Mouse (Mus musculus) small intestine, adult 2 months (tissue): ENCODE results near the gene Samd14. TPM values are rescaled to one million over a fixed set of nuclear protein-coding genes. Genes with fewer than 3 reads are reported as not detected.
A peak's percentile ranks its signal among the peaks of the same experiment; 100 is the strongest.
"Not testable (repeated sequence)": the region's sequence is repeated elsewhere in the genome, so short reads cannot be mapped to it uniquely, and the experiment has no call there.

ENCODE experiments used
- H3K27ac ChIP-seq: fragments of 200-500 bp; 2 replicates; pipeline ENCODE4 v1.5.1; 2012; ENCODE audit warnings: low read depth, low read length, control low read depth, inconsistent platforms; ENCODE audit not compliant: insufficient read depth
- H3K27me3 ChIP-seq: fragments of 200-500 bp; 2 replicates; pipeline ENCODE4 v1.6.1; 2012; ENCODE audit warnings: mild to moderate bottlenecking, moderate library complexity, low read length, inconsistent platforms; ENCODE audit not compliant: control insufficient read depth, insufficient read depth
- H3K36me3 ChIP-seq: fragments of 200-500 bp; 2 replicates; pipeline ENCODE4 v1.6.1; 2012; ENCODE audit warnings: mild to moderate bottlenecking, low read length, control low read depth, inconsistent platforms; ENCODE audit not compliant: control insufficient read depth, insufficient read depth
- H3K4me1 ChIP-seq: fragments of 200-500 bp; 2 replicates; pipeline ENCODE4 v1.6.1; 2012; ENCODE audit warnings: low read length, inconsistent platforms, mixed read lengths; ENCODE audit not compliant: control insufficient read depth, insufficient read depth, insufficient read length
- H3K4me3 ChIP-seq: fragments of 200-500 bp; 2 replicates; pipeline ENCODE4 v1.5.1; 2012; ENCODE audit warnings: low read depth, mild to moderate bottlenecking, control low read depth, inconsistent platforms, low read length, moderate library complexity
- CTCF ChIP-seq: fragments of 200-500 bp; IDR thresholded peaks from 2 replicates; pipeline ENCODE4 v1.5.1; 2012; ENCODE audit warnings: low read depth, mild to moderate bottlenecking, control low read depth, inconsistent platforms, low read length, moderate library complexity, mixed read lengths; ENCODE audit not compliant: insufficient replicate concordance, insufficient read length; ENCODE audit errors: extremely low read depth
- POLR2A ChIP-seq: fragments of 200-500 bp; IDR thresholded peaks from 2 replicates; pipeline ENCODE4 v1.6.1; 2012; ENCODE audit warnings: low read depth, mild to moderate bottlenecking, control low read depth, inconsistent platforms, low read length, moderate library complexity
- WGBS: fragments of 180-500 bp; shearing (Covaris S2); methylation state at CpG from one replicate; pipeline ENCODE4 v1.1.7; 2018; 5-methylcytosine and 5-hydroxymethylcytosine counted together
- polyA plus RNA-seq: library from polyadenylated mRNA; depleted of rRNA; stranded (reverse); fragments of >200 nt; gene quantifications from 2 replicates; pipeline ENCODE4 v1.2.3, GENCODE M21; 2012

The Samd14 gene
- polyA plus RNA-seq, 1 experiment, result 7.2 TPM

DNA sequence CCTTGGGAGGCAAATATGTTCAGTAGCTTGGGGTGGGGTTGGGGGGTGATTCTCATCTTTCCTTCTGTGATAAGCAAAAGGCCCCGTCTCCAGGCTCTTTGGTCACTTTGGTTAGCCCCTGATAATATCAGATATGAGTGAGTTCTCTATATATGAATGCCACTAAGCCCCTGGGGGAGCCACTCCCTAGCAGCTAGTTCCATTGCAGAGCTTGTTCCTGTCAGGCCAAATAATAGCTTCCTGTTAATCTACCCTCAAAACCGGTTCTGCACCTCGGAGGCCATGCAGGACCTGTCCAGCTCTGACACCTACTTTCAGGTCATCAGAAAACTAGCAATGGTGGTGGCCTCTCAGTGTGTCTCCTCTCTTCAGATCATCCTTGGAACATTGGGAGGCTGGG, 2.3 kb upstream of the Samd14 start:
- TF ChIP-seq POLR2A (no peak), CTCF (no peak)
- H3K4me1 ChIP-seq, result peaks cover 9% of the 10 kb centered on the region; the same call in 1 of the 2 replicates
- peaks cover 19% of the 10 kb centered on the region for H3K36me3 ChIP-seq
- WGBS, result 28% methylated on average over 3 of the region's 3 CpGs
- no peak overlapping the region for H3K4me3 ChIP-seq
- H3K27ac ChIP-seq, result no peak overlapping the region
- peaks cover 17% of the 10 kb centered on the region for H3K27me3 ChIP-seq

GRCm38 (mm10) chr11:95008661-95009628, 734 bp upstream of the Samd14 start:
- peaks cover 11% of the 10 kb centered on the region for H3K36me3 ChIP-seq
- H3K27ac ChIP-seq, result no peak overlapping the region
- no peak for TF ChIP-seq POLR2A
- no peak for TF ChIP-seq CTCF
- H3K4me1 ChIP-seq, result peaks cover 9% of the 10 kb centered on the region; the same call in 1 of the 2 replicates
- peaks cover 20% of the 10 kb centered on the region for H3K27me3 ChIP-seq
- WGBS, result 32% methylated on average over 15 of the region's 15 CpGs
- peak overlapping the region; percentile 61 for H3K4me3 ChIP-seq

GRCm38 (mm10) chr11:95010141-95010739, 561 bp downstream of the Samd14 start:
- Histone ChIP-seq H3K36me3 (peaks cover 4% of the 10 kb centered on the region; the same call in 1 of the 2 replicates), H3K4me3 (peak overlapping the region; percentile 61), H3K27me3 (peaks cover 27% of the 10 kb centered on the region), H3K4me1 (peaks cover 9% of the 10 kb centered on the region; the same call in 1 of the 2 replicates), H3K27ac (no peak overlapping the region)
- TF ChIP-seq POLR2A, result no peak
- TF ChIP-seq CTCF, result no peak
- WGBS, result 9% methylated on average over 32 of the region's 40 CpGs

DNA sequence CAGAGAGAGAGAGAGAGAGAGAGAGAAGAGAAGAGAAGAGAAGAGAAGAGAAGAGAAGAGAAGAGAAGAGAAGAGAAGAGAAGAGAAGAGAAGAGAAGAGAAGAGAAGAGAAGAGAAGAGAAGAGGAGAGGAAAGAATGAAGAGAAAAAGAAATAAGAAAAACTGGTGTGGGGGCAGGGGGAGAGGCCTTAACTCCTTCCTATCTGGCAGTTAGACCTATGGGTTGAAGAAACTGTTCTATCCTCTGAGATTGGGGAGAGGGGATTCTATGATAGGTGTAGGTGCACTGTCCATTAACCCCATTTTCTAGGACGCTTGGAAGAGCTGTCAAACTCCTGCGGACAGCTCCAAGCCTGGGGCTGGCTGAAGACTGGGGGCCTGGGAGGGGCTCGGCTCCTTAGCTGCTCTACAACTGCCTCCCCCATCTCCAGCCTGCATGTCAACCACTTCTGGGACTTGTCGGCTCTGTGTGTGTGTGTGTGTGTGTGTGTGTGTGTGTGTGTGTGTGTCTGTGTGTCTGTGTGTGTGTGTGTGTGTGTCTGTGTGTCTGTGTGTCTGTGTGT, 1.2 kb downstream of the Samd14 start:
- WGBS, result 41% methylated on average over 4 of the region's 4 CpGs
- not testable (repeated sequence) for H3K4me3 ChIP-seq, H3K4me1 ChIP-seq, H3K27ac ChIP-seq, H3K36me3 ChIP-seq
- H3K27me3 ChIP-seq, result peaks cover 27% of the 10 kb centered on the region

DNA sequence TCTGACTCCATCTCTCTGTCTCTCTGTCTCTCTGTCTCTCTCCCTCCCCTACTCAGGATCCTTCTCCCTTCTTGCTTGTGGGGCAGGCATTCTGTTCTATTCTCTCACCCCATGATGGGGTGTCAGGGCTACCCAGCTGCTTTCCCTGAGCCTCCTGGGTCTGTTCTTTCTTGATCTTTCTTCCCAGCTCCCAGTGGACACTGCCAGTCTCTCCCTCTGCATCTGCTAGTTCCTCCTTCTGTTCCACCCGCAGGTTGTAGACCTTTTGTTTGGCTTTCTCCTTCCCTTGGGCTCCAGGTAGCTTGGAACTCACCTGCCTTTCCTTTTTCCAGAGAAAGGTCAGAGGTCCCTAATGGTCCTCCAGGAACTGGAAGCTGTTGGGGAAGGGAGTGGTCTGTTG, 1.7 kb downstream of the Samd14 start:
- no peak overlapping the region for H3K4me3 ChIP-seq
- WGBS, result 17% methylated on average over 1 of the region's 1 CpGs

GRCm38 (mm10) chr11:95012075-95012474, 2.4 kb downstream of the Samd14 start:
- no peak overlapping the region for H3K27ac ChIP-seq
- H3K27me3 ChIP-seq, result peaks cover 27% of the 10 kb centered on the region
- peaks cover 6% of the 10 kb centered on the region; the same call in 1 of the 2 replicates for H3K4me1 ChIP-seq
- no peak overlapping the region for H3K4me3 ChIP-seq
- TF ChIP-seq POLR2A, result no peak
- no peak for TF ChIP-seq CTCF
- H3K36me3 ChIP-seq, result no peaks in the 10 kb centered on the region
- 56% methylated on average over 3 of the region's 3 CpGs for WGBS

More for the DNA sequence above, 1.7 kb downstream of the Samd14 start:
- Histone ChIP-seq H3K36me3 (no peaks in the 10 kb centered on the region), H3K4me1 (peaks cover 9% of the 10 kb centered on the region; the same call in 1 of the 2 replicates), H3K27me3 (peaks cover 27% of the 10 kb centered on the region), H3K27ac (no peak overlapping the region)
- TF ChIP-seq CTCF (no peak), POLR2A (no peak)

- Histone ChIP-seq H3K27me3 (peaks cover 27% of the 10 kb centered on the region), H3K36me3 (no peaks in the 10 kb centered on the region), H3K27ac (no peak overlapping the region), H3K4me1 (peaks cover 4% of the 10 kb centered on the region; the same call in 1 of the 2 replicates), H3K4me3 (no peak overlapping the region)
- no peak for TF ChIP-seq POLR2A
- TF ChIP-seq CTCF, result no peak
- 59% methylated on average over 3 of the region's 3 CpGs for WGBS
Measured at GRCm38 (mm10) chr11:95012487-95012886, 2.8 kb downstream of the Samd14 start.
